Mouse (Mus musculus): ENCODE data around the gene Pa2g4. TPM values are rescaled to one million over a fixed set of nuclear protein-coding genes. Genes with fewer than 3 reads are reported as not detected.
A peak's percentile ranks its signal among the peaks of the same experiment; 100 is the strongest.

Gene Pa2g4
- total RNA-seq, 1 experiment: 170 TPM

- no peak for DNase-seq (ENCODE audit: low read depth, low spot score)
- in situ Hi-C loops (cut with MboI; ENCODE audit: low sequenced_read_pairs in 2 of 2, unreplicated experiment in 2 of 2): no loop called here
- no peak for TF ChIP-seq ZC3H11A (IDR thresholded peaks at IDR 0.05; ENCODE audit: borderline replicate concordance, low read depth, low read length)
- TF ChIP-seq HCFC1 (IDR thresholded peaks at IDR 0.05; ENCODE audit: borderline replicate concordance, insufficient read depth, low read length): no peak
- no peak for TF ChIP-seq MAFK (IDR thresholded peaks at IDR 0.05; ENCODE audit: insufficient read depth, low read depth, low read length)
- no peak for TF ChIP-seq CHD2 (IDR thresholded peaks at IDR 0.05; ENCODE audit: low read depth, low read length)
- no peak for TF ChIP-seq ZNF384 (IDR thresholded peaks at IDR 0.05; ENCODE audit: low read depth, low read length)
- Histone ChIP-seq H3K4me3 (ENCODE audit: insufficient read depth in 1 of 2, low read depth in 1 of 2, low read length in 2 of 2, poor library complexity in 1 of 2, severe bottlenecking in 1 of 2) (no peak overlapping the region), H3K4me1 (ENCODE audit: control insufficient read depth in 2 of 2, insufficient read depth in 2 of 2, low read length in 2 of 2, poor library complexity in 1 of 2) (no peaks in the 10 kb centered on the region), H3K36me3 (ENCODE audit: control insufficient read depth, insufficient read depth, low read length, poor library complexity, severe bottlenecking) (no peaks in the 10 kb centered on the region), H3K9me3 (ENCODE audit: control insufficient read depth, insufficient read depth, low read depth, low read length) (no peaks in the 10 kb centered on the region), H3K9ac (ENCODE audit: insufficient read depth, low read depth, low read length, poor library complexity, severe bottlenecking) (no peak overlapping the region), H3K27ac (ENCODE audit: insufficient read depth, low read depth, low read length, poor library complexity, severe bottlenecking) (no peak overlapping the region)
Measured at GRCm38 (mm10) chr10:128598476-128598875, 32.7 kb upstream of the Pa2g4 start.

DNA sequence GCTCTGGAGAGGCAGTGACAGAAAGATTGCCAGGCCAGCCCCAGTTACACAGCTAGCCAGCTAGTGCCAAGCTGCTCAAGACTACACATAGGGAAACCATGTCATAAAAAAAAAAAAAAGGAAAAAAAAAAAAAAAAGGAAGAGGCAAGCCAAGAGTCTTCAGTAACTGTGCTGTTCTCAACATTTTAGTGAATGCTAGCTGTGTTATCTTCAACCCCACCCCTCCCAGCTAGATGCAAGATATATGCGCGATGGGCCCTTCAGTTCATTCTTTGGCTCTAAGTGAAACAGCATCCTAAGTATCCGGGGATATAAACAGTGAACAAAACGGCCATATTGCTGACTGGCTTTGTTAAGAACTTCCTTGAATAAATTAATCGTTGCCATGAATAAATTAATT, 27.0 kb upstream of the Pa2g4 start:
- no peak overlapping the region for H3K9ac ChIP-seq (ENCODE audit: insufficient read depth, low read depth, low read length, poor library complexity, severe bottlenecking)
- H3K36me3 ChIP-seq (ENCODE audit: control insufficient read depth, insufficient read depth, low read length, poor library complexity, severe bottlenecking): no peaks in the 10 kb centered on the region
- H3K4me3 ChIP-seq (ENCODE audit: insufficient read depth in 1 of 2, low read depth in 1 of 2, low read length in 2 of 2, poor library complexity in 1 of 2, severe bottlenecking in 1 of 2): no peak overlapping the region
- no peak for TF ChIP-seq ZNF384 (IDR thresholded peaks at IDR 0.05; ENCODE audit: low read depth, low read length)
- TF ChIP-seq ZC3H11A (IDR thresholded peaks at IDR 0.05; ENCODE audit: borderline replicate concordance, low read depth, low read length): no peak
- TF ChIP-seq MAFK (IDR thresholded peaks at IDR 0.05; ENCODE audit: insufficient read depth, low read depth, low read length): no peak
- no peak for TF ChIP-seq HCFC1 (IDR thresholded peaks at IDR 0.05; ENCODE audit: borderline replicate concordance, insufficient read depth, low read length)
- H3K9me3 ChIP-seq (ENCODE audit: control insufficient read depth, insufficient read depth, low read depth, low read length): no peaks in the 10 kb centered on the region
- in situ Hi-C loops (cut with MboI; ENCODE audit: low sequenced_read_pairs in 2 of 2, unreplicated experiment in 2 of 2): no loop called here
- DNase-seq (ENCODE audit: low read depth, low spot score): no peak
- H3K27ac ChIP-seq (ENCODE audit: insufficient read depth, low read depth, low read length, poor library complexity, severe bottlenecking): no peak overlapping the region
- H3K4me1 ChIP-seq (ENCODE audit: control insufficient read depth in 2 of 2, insufficient read depth in 2 of 2, low read length in 2 of 2, poor library complexity in 1 of 2): peaks cover 6 to 7% of the 10 kb centered on the region in 2 experiments

- in situ Hi-C loops (cut with MboI; ENCODE audit: low sequenced_read_pairs in 2 of 2, unreplicated experiment in 2 of 2): no loop called here
- Histone ChIP-seq H3K4me1 (ENCODE audit: control insufficient read depth in 2 of 2, insufficient read depth in 2 of 2, low read length in 2 of 2, poor library complexity in 1 of 2) (peaks cover 6 to 15% of the 10 kb centered on the region in 2 experiments), H3K4me3 (ENCODE audit: insufficient read depth in 1 of 2, low read depth in 1 of 2, low read length in 2 of 2, poor library complexity in 1 of 2, severe bottlenecking in 1 of 2) (no peak overlapping the region), H3K27ac (ENCODE audit: insufficient read depth, low read depth, low read length, poor library complexity, severe bottlenecking) (no peak overlapping the region), H3K36me3 (ENCODE audit: control insufficient read depth, insufficient read depth, low read length, poor library complexity, severe bottlenecking) (no peaks in the 10 kb centered on the region), H3K9ac (ENCODE audit: insufficient read depth, low read depth, low read length, poor library complexity, severe bottlenecking) (no peak overlapping the region), H3K9me3 (ENCODE audit: control insufficient read depth, insufficient read depth, low read depth, low read length) (no peaks in the 10 kb centered on the region)
- DNase-seq (ENCODE audit: low read depth, low spot score): no peak
- TF ChIP-seq CHD2 (IDR thresholded peaks at IDR 0.05; ENCODE audit: low read depth, low read length) (no peak), HCFC1 (IDR thresholded peaks at IDR 0.05; ENCODE audit: borderline replicate concordance, insufficient read depth, low read length) (no peak), MAFK (IDR thresholded peaks at IDR 0.05; ENCODE audit: insufficient read depth, low read depth, low read length) (no peak)
Measured at GRCm38 (mm10) chr10:128591436-128591835, 25.6 kb upstream of the Pa2g4 start.

DNA sequence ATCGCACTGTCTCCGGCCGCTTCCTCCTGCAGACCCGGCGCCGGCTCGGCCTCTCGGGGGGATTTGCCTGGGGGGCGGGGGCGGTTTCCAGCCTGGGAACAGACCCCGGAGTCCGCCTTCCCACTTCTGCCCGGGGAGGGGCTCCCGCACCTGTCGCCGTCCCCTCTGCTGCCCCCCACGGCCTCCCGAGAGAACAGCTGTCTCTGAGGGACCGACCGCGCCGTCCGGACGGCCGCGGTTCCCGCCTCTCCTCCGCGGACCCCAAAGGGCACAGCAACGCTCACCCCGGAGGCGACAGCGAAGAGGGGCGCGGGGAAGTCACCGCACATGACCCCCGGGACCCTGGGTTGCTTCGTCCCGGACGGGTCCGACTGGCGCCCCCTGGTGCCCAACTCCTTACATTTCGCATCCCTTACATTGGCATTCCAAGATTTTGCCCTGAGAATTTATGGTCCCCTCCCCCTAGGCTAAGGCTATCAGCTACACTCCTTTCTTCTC, 24.5 kb upstream of the Pa2g4 start:
- H3K9me3 ChIP-seq (ENCODE audit: control insufficient read depth, insufficient read depth, low read depth, low read length): no peaks in the 10 kb centered on the region
- DNase-seq (ENCODE audit: low read depth, low spot score): peak; percentile 78
- no peak for TF ChIP-seq CHD2 (IDR thresholded peaks at IDR 0.05; ENCODE audit: low read depth, low read length)
- TF ChIP-seq MAFK (IDR thresholded peaks at IDR 0.05; ENCODE audit: insufficient read depth, low read depth, low read length): no peak
- TF ChIP-seq HCFC1 (IDR thresholded peaks at IDR 0.05; ENCODE audit: borderline replicate concordance, insufficient read depth, low read length): peak; percentile 38; the same call in 1 of the 2 replicates
- no peak for TF ChIP-seq ZNF384 (IDR thresholded peaks at IDR 0.05; ENCODE audit: low read depth, low read length)
- TF ChIP-seq ZC3H11A (IDR thresholded peaks at IDR 0.05; ENCODE audit: borderline replicate concordance, low read depth, low read length): no peak; the same call in 1 of the 2 replicates
- in situ Hi-C loops (cut with MboI; ENCODE audit: low sequenced_read_pairs in 2 of 2, unreplicated experiment in 2 of 2): no loop called here
- peak overlapping the region; percentile 94 for H3K27ac ChIP-seq (ENCODE audit: insufficient read depth, low read depth, low read length, poor library complexity, severe bottlenecking)
- no peaks in the 10 kb centered on the region for H3K36me3 ChIP-seq (ENCODE audit: control insufficient read depth, insufficient read depth, low read length, poor library complexity, severe bottlenecking)
- H3K4me1 ChIP-seq (ENCODE audit: control insufficient read depth in 2 of 2, insufficient read depth in 2 of 2, low read length in 2 of 2, poor library complexity in 1 of 2): peaks cover 6 to 21% of the 10 kb centered on the region in 2 experiments
- peak overlapping the region; percentile 79 to 86 for H3K4me3 ChIP-seq (ENCODE audit: insufficient read depth in 1 of 2, low read depth in 1 of 2, low read length in 2 of 2, poor library complexity in 1 of 2, severe bottlenecking in 1 of 2)
- H3K9ac ChIP-seq (ENCODE audit: insufficient read depth, low read depth, low read length, poor library complexity, severe bottlenecking): peak overlapping the region; percentile 80
